Mouse (Mus musculus): ENCODE results near the gene Slco2a1.

The Slco2a1 gene

DNA sequence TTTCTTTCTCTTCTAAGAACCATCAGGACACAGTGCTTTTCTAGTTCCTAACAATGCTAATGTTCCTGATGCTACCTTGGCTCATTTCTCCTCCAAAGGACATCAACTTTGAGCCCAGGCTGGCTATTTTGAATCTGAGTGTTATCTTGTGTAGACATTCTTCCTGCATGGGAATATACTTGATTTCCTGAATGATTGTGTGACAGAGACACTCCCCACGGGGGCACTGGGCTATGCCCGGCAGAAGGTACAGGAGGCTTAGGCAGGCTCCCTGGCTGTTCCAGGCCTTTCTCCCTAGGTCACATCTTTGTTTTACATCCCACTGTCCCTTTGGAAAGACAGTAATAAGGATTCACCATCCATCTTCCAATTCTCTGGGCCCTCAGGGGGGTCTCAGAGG is 49.8 kb downstream of the Slco2a1 start:
- no peak for DNase-seq (ENCODE audit: low spot score)

DNA sequence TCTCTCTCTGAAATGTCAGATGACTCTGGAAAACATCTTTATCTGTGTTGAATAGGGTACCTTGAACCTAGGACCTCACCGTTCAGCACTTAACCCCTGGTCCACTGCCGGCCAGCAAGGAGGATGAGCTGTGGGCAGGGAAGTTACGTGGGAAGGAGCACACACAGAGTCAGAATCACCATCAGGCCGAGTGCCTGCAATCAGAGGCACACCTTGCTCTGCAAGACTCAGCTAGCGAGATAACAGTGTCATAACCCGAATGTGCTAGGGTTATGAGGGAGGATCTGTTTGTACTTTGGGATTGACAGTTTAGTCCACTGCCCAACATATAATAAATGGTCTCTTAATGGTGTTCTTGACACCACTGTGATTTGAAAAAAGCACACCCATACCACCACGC is 50.2 kb downstream of the Slco2a1 start:
- no peak for DNase-seq (ENCODE audit: low spot score)

DNA sequence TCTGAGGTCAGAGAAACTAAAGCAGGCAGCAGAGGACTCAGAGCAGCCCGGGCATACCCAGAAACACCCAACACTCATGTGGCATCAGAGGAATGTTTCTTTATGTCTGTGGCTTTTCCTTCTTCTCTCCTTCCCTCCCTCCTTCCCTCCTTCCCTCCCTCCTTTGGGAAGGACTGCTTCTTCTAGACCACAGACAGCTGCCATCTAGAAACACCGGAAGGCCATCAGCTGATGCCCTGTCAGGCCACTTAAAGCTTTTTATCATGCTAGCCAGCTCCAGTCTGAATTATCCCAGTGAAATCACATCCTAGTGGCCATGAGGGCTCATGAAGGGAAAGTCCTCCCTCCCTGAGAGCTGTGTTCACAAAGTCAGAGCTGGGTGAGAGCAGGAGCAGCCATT is 52.1 kb downstream of the Slco2a1 start:
- no peak for DNase-seq (ENCODE audit: low spot score)

DNA sequence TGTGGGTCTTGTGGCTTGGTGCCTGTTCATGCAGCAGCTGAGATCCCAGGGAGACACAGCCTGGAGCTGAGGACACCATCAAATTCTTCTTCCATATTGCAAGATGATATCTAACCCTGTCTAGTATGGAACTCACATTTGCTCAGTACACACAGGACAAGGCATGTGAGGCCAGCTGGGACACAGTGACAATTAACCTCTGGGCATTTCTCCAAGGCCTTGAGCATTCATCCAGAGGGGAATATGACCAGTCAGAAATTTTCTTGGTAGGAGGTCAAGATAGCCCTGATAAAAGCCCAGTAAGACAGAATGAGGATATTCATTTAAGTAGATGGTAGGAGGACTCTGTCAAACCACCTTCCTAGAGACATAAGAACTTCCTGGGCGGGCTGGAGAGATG is 56.9 kb downstream of the Slco2a1 start:
- DNase-seq (ENCODE audit: low spot score) = no peak

DNA sequence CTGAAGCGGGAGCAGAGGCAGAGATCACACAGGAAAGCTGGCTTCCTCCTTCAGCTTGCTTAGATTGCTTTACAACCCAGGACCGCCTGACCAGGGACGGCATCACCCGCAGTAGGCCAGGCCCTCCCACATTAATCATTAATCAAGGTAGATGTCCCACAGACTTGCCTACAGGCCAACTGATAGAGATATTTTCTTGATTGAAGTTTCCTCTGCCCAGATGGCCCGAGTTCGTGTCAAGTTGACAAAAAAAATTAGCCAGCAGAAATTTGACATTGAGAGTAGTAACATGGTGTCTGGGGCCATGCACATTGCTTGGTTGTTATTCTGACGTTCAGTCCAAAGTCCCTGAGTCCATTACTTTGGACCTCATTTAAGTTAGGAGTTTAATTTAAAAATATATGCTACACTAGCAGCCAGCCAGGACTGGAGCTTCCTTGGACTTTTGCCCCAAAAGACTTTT is 60.6 kb downstream of the Slco2a1 start:
- no peak for DNase-seq (ENCODE audit: low spot score)

DNA sequence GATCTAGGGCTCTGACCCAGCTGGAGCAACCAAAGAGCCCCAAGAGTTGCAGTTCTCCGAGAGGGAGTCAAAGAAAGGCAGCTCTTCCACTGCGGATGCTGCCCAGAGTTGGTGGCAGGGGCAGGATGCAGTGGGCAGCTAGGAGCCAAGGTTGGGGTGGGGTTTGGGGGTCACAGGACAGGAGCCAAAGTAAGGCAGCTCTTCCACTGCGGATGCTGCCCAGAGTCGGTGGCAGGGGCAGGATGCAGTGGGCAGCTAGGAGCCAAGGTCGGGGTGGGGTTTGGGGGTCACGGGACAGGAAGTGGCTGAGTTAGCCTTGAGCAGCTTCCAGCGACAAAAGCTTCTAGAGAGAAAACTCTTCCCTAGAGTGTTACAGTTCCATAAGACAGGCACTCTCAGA is 65.3 kb downstream of the Slco2a1 start:
- DNase-seq (ENCODE audit: low spot score) = no peak

DNA sequence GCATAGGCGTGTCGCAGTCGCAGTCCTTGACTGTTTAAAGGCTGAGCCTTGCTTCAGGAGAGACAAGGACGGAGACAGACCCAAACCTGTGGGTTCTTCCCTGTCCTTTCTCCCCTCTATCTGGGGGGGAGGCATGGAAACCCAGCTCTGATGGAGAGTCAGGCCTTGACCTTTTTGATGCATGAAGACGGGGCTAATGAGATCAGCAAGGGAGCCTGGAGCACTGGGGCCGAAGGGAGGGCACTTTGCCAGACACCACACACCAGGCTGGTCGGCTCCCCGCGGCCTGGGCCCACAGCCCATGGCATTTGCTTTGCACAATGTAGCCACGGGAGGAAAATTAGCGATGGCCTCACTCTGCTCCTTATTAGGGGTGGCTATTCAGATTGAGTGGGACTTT is 66.5 kb downstream of the Slco2a1 start:
- DNase-seq (ENCODE audit: low spot score) = no peak

DNA sequence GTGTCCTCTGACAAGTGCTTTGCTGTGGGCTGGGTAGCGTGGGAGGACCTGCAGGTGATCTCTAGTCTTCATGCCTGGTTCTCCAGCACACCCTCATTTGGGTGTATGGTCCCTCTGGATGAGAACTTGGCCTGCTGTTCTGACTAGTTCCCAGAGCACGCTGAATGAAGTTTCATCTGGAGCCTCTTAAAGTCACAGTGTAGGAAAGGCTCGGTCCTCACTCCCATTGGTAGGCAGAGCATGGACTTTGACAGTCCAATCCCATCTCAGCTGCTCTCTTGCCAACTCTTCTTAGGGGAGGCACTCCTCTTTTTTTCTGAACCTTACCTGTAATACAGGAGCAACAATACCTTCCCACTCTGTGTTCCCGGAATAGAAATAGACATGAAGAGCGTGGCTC is 67.7 kb downstream of the Slco2a1 start:
- no peak for DNase-seq (ENCODE audit: low spot score)

DNA sequence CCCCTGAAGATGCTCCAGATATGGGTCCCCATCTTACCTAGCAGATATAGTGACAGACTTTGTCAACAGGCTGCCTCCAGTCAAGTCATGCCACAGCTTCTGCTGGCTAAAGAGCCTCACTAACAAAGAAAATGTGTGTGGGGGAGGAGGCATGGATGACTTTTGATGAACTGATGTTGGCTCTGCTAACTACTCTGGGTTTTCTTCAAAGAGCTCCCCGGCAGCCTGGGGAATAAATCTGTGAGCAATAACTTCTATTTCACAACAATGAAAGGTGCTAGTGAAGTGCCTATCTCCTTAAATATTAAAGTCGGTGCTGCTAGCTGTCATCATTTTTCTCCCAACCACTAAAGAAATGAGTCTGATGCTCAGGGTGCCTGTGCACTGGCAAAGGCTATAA is 72.0 kb downstream of the Slco2a1 start:
- DNase-seq (ENCODE audit: low spot score) = no peak

DNA sequence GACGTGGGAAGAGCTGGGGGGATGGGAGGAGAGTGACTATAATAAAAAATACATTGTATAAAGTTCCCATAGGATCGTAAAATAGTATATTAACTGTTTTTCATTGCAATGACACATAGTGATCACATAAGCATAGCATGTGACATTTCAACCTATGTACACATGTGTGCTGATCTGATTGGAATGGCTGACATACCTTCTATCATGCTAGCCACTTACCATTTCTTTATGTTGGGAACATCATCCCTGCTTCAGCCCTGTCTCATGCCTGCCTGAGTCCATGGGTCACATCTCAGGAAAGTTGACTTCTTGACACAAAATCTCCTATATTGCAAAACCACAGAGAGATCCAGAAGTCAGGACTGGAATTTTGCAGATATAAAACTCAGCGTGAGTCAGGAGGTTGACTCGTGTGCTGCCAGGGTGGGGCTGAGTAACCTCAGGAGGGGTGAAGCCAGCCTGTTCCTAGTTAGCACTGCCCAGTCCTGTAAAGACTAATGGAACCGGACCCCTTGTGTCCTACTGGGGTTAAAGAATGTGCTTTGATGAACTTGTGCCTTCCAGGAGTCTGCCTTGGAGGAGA is 73.0 kb downstream of the Slco2a1 start:
- DNase-seq (ENCODE audit: low spot score) = no peak

DNA sequence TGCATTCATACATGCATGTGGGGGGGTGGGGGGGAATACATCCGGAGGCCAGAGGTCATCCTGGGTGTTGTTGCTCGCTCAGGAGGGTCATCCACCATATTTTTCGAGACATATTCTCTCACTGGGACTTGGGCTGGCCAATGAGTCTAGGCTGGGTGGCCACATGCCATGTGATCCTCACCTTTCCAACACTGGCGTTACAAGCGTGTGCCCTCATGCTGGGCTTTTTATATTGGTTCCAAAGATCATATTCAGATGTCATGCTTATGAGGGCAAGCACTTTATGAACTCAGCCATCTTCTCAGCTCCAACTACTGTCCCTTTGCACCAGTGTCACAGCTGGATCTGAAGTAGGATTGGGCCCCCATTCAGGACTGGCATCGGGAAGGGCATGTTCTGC is 75.1 kb downstream of the Slco2a1 start:
- DNase-seq (ENCODE audit: low spot score) = no peak

DNA sequence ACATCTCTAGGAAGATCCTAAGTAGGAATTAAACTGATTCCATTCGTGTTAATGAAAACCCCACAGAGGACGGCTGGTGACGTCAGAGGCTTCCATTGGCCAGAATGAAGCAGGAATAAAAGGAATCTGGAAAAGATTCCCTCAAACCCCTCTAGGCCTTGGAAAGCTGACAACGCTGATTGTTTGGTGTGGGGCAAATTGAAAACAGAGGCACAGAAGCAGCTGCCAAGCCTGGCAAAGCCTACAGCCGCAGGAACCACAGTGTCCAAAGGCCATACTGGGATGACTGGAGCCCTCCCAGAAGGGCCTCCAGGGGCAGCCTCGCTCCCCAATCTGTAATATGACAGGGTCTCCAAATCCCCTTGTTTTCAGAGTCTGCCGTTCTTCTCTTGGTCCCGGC is 78.3 kb downstream of the Slco2a1 start:
- no peak for DNase-seq (ENCODE audit: low spot score)

DNA sequence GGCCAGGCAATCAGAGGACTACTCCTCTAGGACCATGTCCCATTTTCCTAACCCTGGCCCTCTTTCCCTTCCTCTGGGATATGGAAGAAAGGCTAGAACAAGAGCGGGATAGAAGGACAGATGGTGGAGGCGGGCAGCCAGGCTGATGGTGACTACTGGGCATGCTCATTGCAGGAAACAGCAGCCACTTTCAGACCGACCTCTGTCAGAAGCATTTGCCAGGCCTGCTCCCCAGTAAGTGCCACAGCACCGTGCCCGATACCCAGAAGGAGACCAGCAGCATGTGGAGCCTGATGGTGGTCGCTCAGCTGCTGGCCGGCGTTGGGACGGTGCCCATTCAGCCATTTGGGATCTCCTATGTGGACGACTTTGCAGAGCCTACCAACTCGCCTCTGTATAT is 79.1 kb downstream of the Slco2a1 start:
- no peak for DNase-seq (ENCODE audit: low spot score)

DNA sequence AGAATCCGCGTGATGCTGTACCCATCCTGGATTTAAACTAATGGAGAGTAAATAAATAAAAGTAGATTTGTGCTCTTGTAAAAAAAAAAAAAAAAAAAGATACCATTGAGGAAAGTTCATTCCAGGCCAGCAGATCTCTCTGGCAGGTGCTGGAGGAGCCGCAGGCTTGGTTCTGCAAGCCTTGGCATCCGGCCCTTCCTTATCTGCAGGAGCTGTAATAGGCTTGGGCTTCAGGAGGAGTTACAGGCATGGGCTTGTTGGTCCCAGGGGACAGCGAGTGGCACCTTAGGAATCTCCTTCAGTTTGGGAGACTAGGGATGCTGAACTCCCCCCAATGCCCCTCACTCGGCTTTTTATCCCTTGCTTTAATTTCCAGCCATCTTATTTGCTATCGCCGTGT is 80.3 kb downstream of the Slco2a1 start:
- no peak for DNase-seq (ENCODE audit: low spot score)

DNA sequence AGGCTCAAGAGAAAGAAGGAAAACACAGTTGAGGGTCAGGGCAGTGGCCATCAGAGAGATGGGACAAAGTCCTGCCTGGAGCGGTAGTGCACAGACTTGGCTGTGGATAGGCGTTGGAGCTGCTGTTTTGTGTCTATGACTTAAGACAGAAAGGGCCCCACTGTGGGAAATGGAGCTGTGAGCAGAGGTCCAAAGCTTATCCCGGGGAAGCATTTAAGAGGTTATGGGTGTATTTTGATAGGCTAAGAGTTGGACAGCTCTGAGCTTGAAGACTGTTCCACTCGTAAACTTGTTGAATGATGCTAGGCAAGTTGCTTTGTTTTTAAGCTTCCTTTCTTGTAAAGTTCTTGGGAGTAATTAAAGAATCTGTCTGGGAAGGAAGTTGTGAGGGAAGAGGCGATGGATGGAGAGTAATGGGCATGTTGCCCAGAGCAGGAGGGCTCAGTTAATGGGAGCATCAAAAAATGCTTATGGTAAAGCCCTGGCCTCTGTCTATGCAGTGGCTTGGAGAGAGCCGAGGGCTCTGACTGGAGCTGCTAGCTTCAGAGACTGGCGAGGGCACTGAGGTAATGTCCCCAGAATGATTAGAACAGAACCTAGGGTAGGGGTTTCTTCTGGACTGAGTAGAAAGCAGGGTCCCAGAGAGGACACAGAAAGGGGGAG is 83.2 kb downstream of the Slco2a1 start:
- DNase-seq (ENCODE audit: low spot score) = no peak

DNA sequence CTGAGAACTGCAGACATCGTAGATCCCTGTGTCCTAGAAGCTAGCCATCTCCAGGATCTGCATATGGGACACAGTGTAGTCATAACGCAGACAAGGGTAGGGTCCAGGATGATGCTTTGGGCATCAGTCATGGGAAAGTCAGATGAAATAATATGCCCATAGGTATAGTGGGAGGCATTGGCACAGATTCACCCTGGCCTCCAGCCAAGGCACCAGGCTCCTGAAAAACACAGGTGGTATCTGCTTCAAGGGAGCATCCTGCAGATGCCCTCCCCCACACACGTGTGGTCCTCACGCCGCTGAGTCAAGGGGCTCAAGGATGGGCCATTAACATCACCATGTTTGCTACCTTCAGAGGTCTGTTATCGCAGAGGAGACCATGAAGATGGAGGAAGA is 83.7 kb downstream of the Slco2a1 start:
- DNase-seq (ENCODE audit: low spot score) = no peak

DNA sequence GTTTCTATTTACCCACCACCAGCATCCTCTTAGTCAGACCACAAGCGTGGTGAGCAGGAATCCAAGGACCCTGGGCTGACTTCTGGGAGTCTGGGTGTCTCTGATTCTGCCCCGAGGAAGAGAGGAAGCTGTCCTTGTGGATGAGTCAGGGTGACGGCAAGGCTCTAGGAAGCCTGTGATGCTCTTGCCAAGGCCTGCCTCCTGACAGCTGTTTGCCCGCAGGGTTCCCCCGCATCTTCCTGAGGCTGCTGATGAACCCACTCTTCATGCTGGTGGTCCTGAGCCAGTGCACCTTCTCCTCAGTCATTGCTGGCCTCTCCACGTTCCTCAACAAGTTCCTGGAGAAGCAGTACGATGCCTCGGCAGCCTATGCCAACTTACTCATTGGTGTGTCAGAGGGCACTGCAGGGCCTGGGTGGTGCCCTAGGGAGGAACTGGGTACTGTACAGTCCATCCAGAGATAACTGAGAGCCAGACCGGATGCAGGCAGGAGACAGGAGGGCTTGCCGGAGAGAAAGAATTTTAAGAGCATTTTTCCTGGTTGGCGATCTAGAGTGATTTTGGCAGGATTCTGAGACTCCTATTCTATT is 84.5 kb downstream of the Slco2a1 start:
- DNase-seq (ENCODE audit: low spot score) = no peak

DNA sequence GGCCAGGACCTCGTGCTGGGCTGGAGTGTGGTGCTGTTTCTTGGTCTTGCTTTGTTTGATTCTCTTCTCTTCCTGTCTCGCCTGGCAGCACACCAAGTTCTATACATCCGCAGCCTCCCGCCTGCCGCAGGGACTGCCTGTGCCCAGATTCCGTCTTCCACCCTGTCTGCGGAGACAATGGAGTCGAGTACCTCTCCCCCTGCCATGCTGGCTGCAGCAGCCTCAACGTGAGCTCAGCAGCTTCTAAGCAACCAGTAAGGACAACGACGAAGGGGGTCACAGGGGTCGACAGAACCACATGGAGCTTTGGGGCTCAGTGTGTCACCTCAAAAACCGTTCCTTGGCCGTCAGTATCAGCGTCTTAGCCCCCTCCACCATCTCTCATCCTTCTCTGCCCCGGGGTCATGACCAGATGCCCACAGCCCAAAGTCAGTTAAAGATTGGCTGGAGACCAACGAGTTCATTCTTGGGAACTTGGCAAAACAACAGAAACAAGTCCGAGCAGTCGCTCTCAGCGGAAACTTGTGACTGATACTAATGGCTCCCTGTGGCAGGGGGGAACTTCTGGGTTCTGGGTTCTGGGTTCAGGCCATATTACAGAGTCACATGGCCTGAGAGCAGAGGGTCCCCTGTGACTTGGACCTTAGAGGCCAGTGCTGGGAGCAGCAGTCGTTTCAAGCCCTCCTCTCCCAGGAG is 88.5 kb downstream of the Slco2a1 start:
- DNase-seq (ENCODE audit: low spot score) = no peak

DNA sequence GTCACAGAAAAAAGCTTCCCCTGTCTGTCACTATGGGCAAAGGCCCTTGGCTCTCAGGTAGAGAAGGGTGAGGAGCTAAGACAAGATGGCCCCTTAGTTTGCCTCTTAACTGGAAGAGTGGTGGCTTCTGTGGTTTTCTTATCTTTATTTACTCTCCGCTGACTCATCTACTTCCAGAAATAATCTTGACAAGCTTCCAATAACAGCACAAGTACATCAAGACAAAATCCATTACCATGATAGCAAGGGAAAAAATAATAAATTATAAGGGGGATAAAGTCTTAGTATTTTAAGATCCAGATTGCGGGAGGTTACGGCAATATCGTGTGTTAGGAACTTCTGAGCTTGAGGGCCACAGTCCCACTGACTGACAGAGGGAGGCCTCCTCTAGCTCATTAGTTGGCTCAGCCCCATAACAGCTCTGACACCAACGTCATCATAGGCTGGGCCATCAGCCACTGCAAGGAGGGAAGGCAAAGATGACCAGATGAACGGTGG is 89.7 kb downstream of the Slco2a1 start:
- DNase-seq (ENCODE audit: low spot score) = no peak

DNA sequence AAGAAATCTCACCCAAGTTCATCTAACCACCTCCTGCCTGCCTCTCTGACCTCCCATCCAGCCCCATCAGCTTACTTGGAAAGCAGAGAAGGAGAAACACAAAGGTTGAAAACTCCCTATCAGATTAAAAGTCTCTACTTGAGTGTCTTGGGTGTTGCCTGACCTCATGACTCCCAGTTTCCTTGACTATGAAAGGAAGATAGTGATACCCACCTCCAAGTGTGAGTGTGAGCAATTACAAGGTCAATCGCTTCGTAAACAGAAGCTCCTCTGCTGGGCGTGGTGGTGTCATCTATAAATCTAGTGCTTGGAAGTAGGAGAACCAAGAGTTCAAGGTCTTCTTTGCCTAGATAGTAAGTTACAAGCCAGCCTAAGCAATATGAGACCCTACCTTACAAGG is 91.7 kb downstream of the Slco2a1 start:
- DNase-seq (ENCODE audit: low spot score) = no peak

DNA sequence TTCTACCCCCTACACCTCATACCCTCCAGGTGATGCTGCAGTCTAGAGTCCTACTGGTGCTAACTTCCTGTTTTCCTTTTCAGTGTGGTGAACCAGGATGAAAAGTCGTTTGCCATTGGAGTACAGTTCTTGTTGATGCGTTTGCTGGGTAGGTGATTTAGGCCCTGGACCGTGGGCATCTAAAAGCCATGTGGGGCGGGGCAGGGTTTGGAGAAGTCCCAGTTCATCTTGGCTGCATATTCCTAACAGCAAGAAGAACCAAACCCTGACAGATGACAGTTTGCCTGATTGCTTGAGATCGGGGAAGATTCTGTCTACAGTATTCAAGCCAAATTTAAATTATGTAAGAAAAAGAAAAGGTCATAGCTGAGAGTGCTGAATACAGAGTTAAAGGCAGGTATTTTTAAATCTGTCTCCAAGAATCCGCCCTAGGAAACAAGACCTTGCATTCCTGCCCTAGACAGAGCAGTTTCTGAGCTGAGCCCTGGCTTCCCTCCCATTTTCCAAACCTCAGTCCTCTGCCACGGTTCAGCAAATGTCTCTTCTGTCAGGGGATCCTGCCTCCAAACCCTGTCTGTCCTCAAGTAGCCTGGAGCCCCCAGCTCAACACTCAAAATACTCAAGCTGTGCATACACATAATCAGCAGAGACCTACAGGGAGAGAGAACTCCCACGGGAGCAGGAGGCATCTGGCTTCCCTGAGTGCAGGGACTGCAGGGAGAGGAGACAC is 93.9 kb downstream of the Slco2a1 start:
- no peak for DNase-seq (ENCODE audit: low spot score)

DNA sequence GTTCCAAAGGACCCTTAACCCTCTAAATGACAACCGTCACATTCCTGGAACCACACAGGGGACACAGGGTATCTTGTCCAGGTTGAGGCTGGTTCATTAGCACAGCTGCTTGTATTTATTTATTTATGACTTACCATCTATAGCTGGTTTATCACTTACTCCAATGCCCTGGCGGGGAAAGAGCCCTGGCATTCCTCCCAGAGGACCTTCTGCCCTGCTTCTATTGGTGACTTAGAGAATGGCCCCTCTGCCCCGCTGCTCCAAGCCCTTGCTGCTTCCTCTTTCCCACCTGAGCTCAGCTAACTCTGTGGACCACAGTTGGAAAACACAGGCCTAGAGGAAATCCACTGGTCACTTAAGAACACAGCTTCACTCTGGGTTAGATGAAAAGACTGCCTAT is 94.9 kb downstream of the Slco2a1 start:
- no peak for DNase-seq (ENCODE audit: low spot score)
